Mouse (Mus musculus) myocyte (in vitro differentiated cells): ENCODE measurements at regions not wholly inside any gene's neighbourhood (a gene's known extent, or its start where the extent isn't known, plus 50 kb on each side); places are given as distances from the start of the nearest gene placed in this dataset.

Experiments
- E2F4 ChIP-seq: IDR thresholded peaks from one replicate; pipeline ENCODE4 v1.6.1; 2011; ENCODE audit warnings: mild to moderate bottlenecking, control low read depth, moderate library complexity; ENCODE audit not compliant: insufficient read depth
- MYOD1 ChIP-seq, 3 experiments: IDR thresholded peaks; one replicate each; pipeline ENCODE4 v1.6.1; 2011; ENCODE audit warnings: control low read depth in 2 of 3, low read depth in 2 of 3, mild to moderate bottlenecking in 2 of 3, moderate library complexity in 1 of 3; ENCODE audit not compliant: insufficient read length in 2 of 3, control insufficient read depth in 1 of 3
- POLR2A ChIP-seq: IDR thresholded peaks from one replicate; pipeline ENCODE4 v1.6.1; 2011; ENCODE audit warnings: low read depth, mild to moderate bottlenecking, control low read depth, moderate library complexity; ENCODE audit not compliant: insufficient read length
- POLR2AphosphoS2 ChIP-seq: IDR thresholded peaks from one replicate; pipeline ENCODE4 v1.6.1; 2011; ENCODE audit warnings: low read depth, control low read depth; ENCODE audit not compliant: insufficient read length
- SRF ChIP-seq: IDR thresholded peaks from one replicate; pipeline ENCODE4 v1.6.1; 2011; ENCODE audit warnings: low read depth; ENCODE audit not compliant: control insufficient read depth, insufficient read length
- TCF12 ChIP-seq: IDR thresholded peaks from one replicate; pipeline ENCODE4 v1.6.1; 2011; ENCODE audit warnings: mild to moderate bottlenecking, control low read depth; ENCODE audit not compliant: poor library complexity, insufficient read depth, severe bottlenecking
- USF1 ChIP-seq: IDR thresholded peaks from one replicate; pipeline ENCODE4 v1.6.1; 2011; ENCODE audit warnings: low read depth, mild to moderate bottlenecking, control low read depth, moderate library complexity

GRCm38 (mm10) chr13:118259606-118260005, 126.8 kb upstream of the B430218F22Rik start:
- TF ChIP-seq POLR2A (no peak), TCF12 (no peak), SRF (no peak), POLR2AphosphoS2 (no peak), E2F4 (no peak), MYOD1 (IDR thresholded peaks at IDR 0.05; ENCODE audit: control insufficient read depth in 1 of 3, insufficient read length in 2 of 3, low read depth in 2 of 3) (no peak), USF1 (no peak)
